Mouse (Mus musculus) olfactory bulb, adult 2 months (tissue): ENCODE results near the gene Nav2. TPM values are rescaled to one million over a fixed set of nuclear protein-coding genes. Genes with fewer than 3 reads are reported as not detected.

Experiments used
- H3K27ac ChIP-seq: fragments of 200-500 bp; 2 replicates; pipeline ENCODE4 v1.5.1; 2012; ENCODE audit warnings: low read depth, low read length; ENCODE audit not compliant: insufficient read depth
- H3K4me1 ChIP-seq: fragments of 200-500 bp; 2 replicates; pipeline ENCODE4 v1.6.1; 2012; ENCODE audit warnings: low read length; ENCODE audit not compliant: control insufficient read depth, insufficient read depth
- H3K4me3 ChIP-seq: fragments of 200-500 bp; 2 replicates; pipeline ENCODE4 v1.5.1; 2012; ENCODE audit warnings: mild to moderate bottlenecking, low read depth, low read length, moderate library complexity; ENCODE audit not compliant: insufficient read depth
- CTCF ChIP-seq: fragments of 200-500 bp; IDR thresholded peaks from 2 replicates; pipeline ENCODE4 v1.5.1; 2012; ENCODE audit warnings: low read depth, mild to moderate bottlenecking, low read length, moderate library complexity; ENCODE audit not compliant: insufficient read depth
- POLR2A ChIP-seq: fragments of 200-500 bp; IDR thresholded peaks from 2 replicates; pipeline ENCODE4 v1.6.1; 2012; ENCODE audit warnings: mild to moderate bottlenecking, low read depth, low read length, moderate library complexity; ENCODE audit not compliant: insufficient read depth
- WGBS: fragments of 180-500 bp; shearing (Covaris S2); methylation state at CpG from one replicate; pipeline ENCODE4 v1.1.7; 2018; 5-methylcytosine and 5-hydroxymethylcytosine counted together
- polyA plus RNA-seq: library from polyadenylated mRNA; stranded (reverse); fragments of >200 nt; gene quantifications from 2 replicates; pipeline ENCODE4 v1.2.4, GENCODE M21; 2012; ENCODE audit warnings: low replicate concordance; ENCODE audit not compliant: missing spikeins, insufficient read depth, insufficient read length

The Nav2 gene
- polyA plus RNA-seq, 1 experiment = 57.3 TPM

- WGBS = 77% methylated on average over 4 of the region's 4 CpGs
- Histone ChIP-seq H3K4me3 (no peak overlapping the region), H3K27ac (no peak overlapping the region), H3K4me1 (peaks cover 16% of the 10 kb centered on the region)
- no peak for TF ChIP-seq POLR2A
- TF ChIP-seq CTCF = no peak
These were observed 512.7 kb downstream of the Nav2 start for GRCm38 (mm10) chr7:49421261-49421660.

GRCm38 (mm10) chr7:49423943-49424342, 515.4 kb downstream of the Nav2 start:
- Histone ChIP-seq H3K27ac (no peak overlapping the region), H3K4me1 (peaks cover 11% of the 10 kb centered on the region), H3K4me3 (no peak overlapping the region)
- 88% methylated on average over 6 of the region's 6 CpGs for WGBS
- no peak for TF ChIP-seq POLR2A
- TF ChIP-seq CTCF = no peak

GRCm38 (mm10) chr7:49426060-49426459, 517.5 kb downstream of the Nav2 start:
- H3K4me3 ChIP-seq = no peak overlapping the region
- 33% methylated on average over 4 of the region's 4 CpGs for WGBS
- peaks cover 7% of the 10 kb centered on the region for H3K4me1 ChIP-seq
- no peak overlapping the region for H3K27ac ChIP-seq
- TF ChIP-seq CTCF (no peak), POLR2A (no peak)

- WGBS = 43% methylated on average over 6 of the region's 6 CpGs
- no peak overlapping the region for H3K4me3 ChIP-seq
- H3K27ac ChIP-seq = no peak overlapping the region
- H3K4me1 ChIP-seq = peaks cover 7% of the 10 kb centered on the region
- peak; percentile 30; the same call in 1 of the 2 replicates for TF ChIP-seq CTCF
- TF ChIP-seq POLR2A = no peak
These were observed 519.3 kb downstream of the Nav2 start for GRCm38 (mm10) chr7:49427843-49428242.

GRCm38 (mm10) chr7:49428947-49429346, 520.4 kb downstream of the Nav2 start:
- WGBS = 82% methylated on average over 5 of the region's 5 CpGs
- Histone ChIP-seq H3K4me1 (peaks cover 7% of the 10 kb centered on the region), H3K27ac (no peak overlapping the region), H3K4me3 (no peak overlapping the region)
- no peak for TF ChIP-seq CTCF
- TF ChIP-seq POLR2A = no peak

GRCm38 (mm10) chr7:49430808-49431207, 522.3 kb downstream of the Nav2 start:
- H3K4me3 ChIP-seq = no peak overlapping the region
- H3K4me1 ChIP-seq = peaks cover under 1% of the 10 kb centered on the region
- 74% methylated on average over 7 of the region's 7 CpGs for WGBS
- no peak overlapping the region for H3K27ac ChIP-seq
- no peak for TF ChIP-seq POLR2A
- no peak for TF ChIP-seq CTCF

GRCm38 (mm10) chr7:49433945-49434344, 525.4 kb downstream of the Nav2 start:
- Histone ChIP-seq H3K4me3 (no peak overlapping the region), H3K4me1 (peaks cover 14% of the 10 kb centered on the region), H3K27ac (no peak overlapping the region)
- no peak for TF ChIP-seq POLR2A
- TF ChIP-seq CTCF = no peak

GRCm38 (mm10) chr7:49436492-49436891, 528.0 kb downstream of the Nav2 start:
- Histone ChIP-seq H3K27ac (no peak overlapping the region), H3K4me1 (peaks cover 23% of the 10 kb centered on the region), H3K4me3 (no peak overlapping the region)
- TF ChIP-seq POLR2A = no peak
- no peak for TF ChIP-seq CTCF
- WGBS = 79% methylated on average over 7 of the region's 7 CpGs

- 14% methylated on average over 11 of the region's 11 CpGs for WGBS
- Histone ChIP-seq H3K4me1 (peaks cover 27% of the 10 kb centered on the region), H3K4me3 (no peak overlapping the region), H3K27ac (no peak overlapping the region)
- TF ChIP-seq CTCF = no peak
- no peak for TF ChIP-seq POLR2A
These were observed 529.4 kb downstream of the Nav2 start for GRCm38 (mm10) chr7:49437901-49438300.

GRCm38 (mm10) chr7:49439136-49439535, 530.6 kb downstream of the Nav2 start:
- TF ChIP-seq POLR2A = no peak
- Histone ChIP-seq H3K4me1 (peaks cover 32% of the 10 kb centered on the region), H3K4me3 (no peak overlapping the region), H3K27ac (no peak overlapping the region)
- 60% methylated on average over 2 of the region's 2 CpGs for WGBS
